Mouse (Mus musculus) embryonic fibroblast, embryonic 13.5 days (primary cell): ENCODE data around the gene Noxred1. TPM values are rescaled to one million over a fixed set of nuclear protein-coding genes. Genes with fewer than 3 reads are reported as not detected.

Experiments used
- H3K27ac ChIP-seq: 2 replicates; pipeline ENCODE4 v1.5.1; 2012; ENCODE audit warnings: low read length, control low read depth, inconsistent platforms; ENCODE audit not compliant: insufficient read depth
- H3K4me1 ChIP-seq: 2 replicates; pipeline ENCODE4 v1.6.1; 2011; ENCODE audit warnings: low read length; ENCODE audit not compliant: control insufficient read depth, insufficient read depth
- H3K4me3 ChIP-seq: 2 replicates; pipeline ENCODE4 v1.5.1; 2011; ENCODE audit warnings: mild to moderate bottlenecking, control low read depth, low read length; ENCODE audit not compliant: insufficient read depth
- CTCF ChIP-seq: IDR thresholded peaks from 2 replicates; pipeline ENCODE4 v1.5.1; 2011; ENCODE audit warnings: mild to moderate bottlenecking, control low read depth, low read length, moderate library complexity, borderline replicate concordance; ENCODE audit not compliant: insufficient read depth
- POLR2A ChIP-seq: IDR thresholded peaks from 2 replicates; pipeline ENCODE4 v1.6.1; 2011; ENCODE audit warnings: low read depth, mild to moderate bottlenecking, control low read depth, low read length, moderate library complexity
- polyA plus RNA-seq: library from polyadenylated mRNA; stranded (reverse); fragments of >200 nt; gene quantifications from 2 replicates; pipeline ENCODE4 v1.2.4, GENCODE M21; 2011; ENCODE audit warnings: low read depth; ENCODE audit not compliant: missing spikeins, insufficient read length

Noxred1 gene
- polyA plus RNA-seq, 1 experiment, result not detected

GRCm38 (mm10) chr12:87274853-87275831, 36.6 kb upstream of the Noxred1 start:
- H3K27ac ChIP-seq, result no peak overlapping the region
- H3K4me1 ChIP-seq, result peaks cover 2% of the 10 kb centered on the region; the same call in 1 of the 2 replicates
- H3K4me3 ChIP-seq, result no peak overlapping the region
- TF ChIP-seq POLR2A, result no peak

- TF ChIP-seq POLR2A (no peak), CTCF (no peak)
- Histone ChIP-seq H3K4me1 (peaks cover 5% of the 10 kb centered on the region; the same call in 1 of the 2 replicates), H3K4me3 (peak overlapping the region; percentile 70), H3K27ac (no peak overlapping the region)
These were observed 29.1 kb upstream of the Noxred1 start for GRCm38 (mm10) chr12:87267682-87268081.

GRCm38 (mm10) chr12:87266827-87267603, 28.5 kb upstream of the Noxred1 start:
- Histone ChIP-seq H3K27ac (peak overlapping the region; percentile 34), H3K4me1 (peaks cover 5% of the 10 kb centered on the region; the same call in 1 of the 2 replicates), H3K4me3 (peak overlapping the region; percentile 70)
- TF ChIP-seq CTCF (no peak), POLR2A (no peak)

- TF ChIP-seq CTCF (no peak), POLR2A (peak; percentile 97)
- Histone ChIP-seq H3K4me1 (peaks cover 5% of the 10 kb centered on the region; the same call in 1 of the 2 replicates), H3K4me3 (peak within 1 kb of the TSS; percentile 77), H3K27ac (peak within 1 kb of the TSS; percentile 86)
These were observed 27.7 kb upstream of the Noxred1 start, which contains the start of the genes Vipas39 and Ahsa1 for GRCm38 (mm10) chr12:87266108-87266826. Gene Vipas39, minus strand, starts transcription at chr12:87266256. Gene Ahsa1, plus strand, starts transcription at chr12:87266479.

- Histone ChIP-seq H3K27ac (no peak overlapping the region), H3K4me3 (peak overlapping the region; percentile 77), H3K4me1 (peaks cover 5% of the 10 kb centered on the region; the same call in 1 of the 2 replicates)
- no peak for TF ChIP-seq CTCF
- no peak for TF ChIP-seq POLR2A
These were observed 26.9 kb upstream of the Noxred1 start for GRCm38 (mm10) chr12:87265444-87265843.

- Histone ChIP-seq H3K4me3 (no peak overlapping the region), H3K27ac (no peak overlapping the region), H3K4me1 (no peaks in the 10 kb centered on the region)
- TF ChIP-seq CTCF (no peak), POLR2A (no peak)
These were observed 22.0 kb upstream of the Noxred1 start for GRCm38 (mm10) chr12:87260562-87260961.

- H3K4me1 ChIP-seq, result no peaks in the 10 kb centered on the region
- H3K4me3 ChIP-seq, result no peak overlapping the region
- no peak for TF ChIP-seq POLR2A
- no peak for TF ChIP-seq CTCF
- no peak overlapping the region for H3K27ac ChIP-seq
These were observed 18.1 kb upstream of the Noxred1 start for GRCm38 (mm10) chr12:87256629-87257028.

- Histone ChIP-seq H3K4me3 (no peak overlapping the region), H3K27ac (no peak overlapping the region)
- no peak for TF ChIP-seq CTCF
- no peak for TF ChIP-seq POLR2A
These were observed 15.3 kb upstream of the Noxred1 start for GRCm38 (mm10) chr12:87253878-87254277.

GRCm38 (mm10) chr12:87250161-87250560, 11.6 kb upstream of the Noxred1 start:
- TF ChIP-seq CTCF (no peak), POLR2A (no peak)
- H3K4me3 ChIP-seq, result no peak overlapping the region
- H3K27ac ChIP-seq, result no peak overlapping the region
- H3K4me1 ChIP-seq, result no peaks in the 10 kb centered on the region

More at GRCm38 (mm10) chr12:87253878-87254277, 15.3 kb upstream of the Noxred1 start:
- no peaks in the 10 kb centered on the region for H3K4me1 ChIP-seq
